25 mouse cellular contexts compared by ENCODE assay signal in the genomic region with DNA sequence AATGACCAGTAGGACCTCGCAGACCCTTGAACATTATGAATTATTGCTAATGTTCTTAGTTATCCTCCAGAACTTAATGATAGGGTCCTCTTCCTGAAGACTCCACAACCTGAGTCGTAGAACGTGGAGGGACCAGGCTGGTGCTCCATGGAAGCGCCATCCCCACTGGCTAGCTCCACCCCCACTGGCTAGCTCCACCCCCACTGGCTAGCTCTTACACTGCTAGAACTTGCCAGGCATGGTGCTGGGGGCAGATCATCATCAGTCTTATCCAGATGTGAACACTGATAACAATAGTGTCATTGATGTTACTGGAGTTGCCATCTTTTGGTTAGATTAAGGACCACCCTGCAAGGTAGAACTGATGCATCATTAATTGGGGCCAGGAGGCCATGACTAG.
"Had no signal": no experiment of that assay in that cellular context is flagged by ENCODE, and none has a peak within 500 bp of the region (broad histone marks: within the 10 kb centered on the region; RNA-seq: fewer than 3 reads in every experiment).

No protein-coding gene starts in this region.

- H3K4me1 ChIP-seq: hindbrain, embryonic 12.5 days; intestine, embryonic 15.5 days; liver, embryonic 13.5 days; liver, embryonic 15.5 days had no signal

- H3K4me3 ChIP-seq: gastrocnemius, adult 2 months; heart, adult 2 months; heart, embryonic 13.5 days; hindbrain, embryonic 10.5 days; hindbrain, embryonic 12.5 days; intestine, embryonic 15.5 days; layer of hippocampus, adult 2 months; left cerebral cortex, adult 2 months; liver, embryonic 13.5 days; liver, embryonic 15.5 days had no signal

- H3K36me3 ChIP-seq: heart, embryonic 13.5 days; hindbrain, embryonic 10.5 days; hindbrain, embryonic 12.5 days; intestine, embryonic 15.5 days; liver, embryonic 13.5 days; liver, embryonic 15.5 days had no signal

- H3K27me3 ChIP-seq: heart, embryonic 13.5 days; hindbrain, embryonic 12.5 days; intestine, embryonic 15.5 days; liver, embryonic 13.5 days; liver, embryonic 15.5 days had no signal

- H3K9ac ChIP-seq: heart, embryonic 13.5 days; hindbrain, embryonic 12.5 days; hindbrain, embryonic 14.5 days; intestine, embryonic 15.5 days; liver, embryonic 13.5 days; liver, embryonic 15.5 days had no signal

- H3K9me3 ChIP-seq: heart, embryonic 13.5 days; hindbrain, embryonic 10.5 days; hindbrain, embryonic 12.5 days; intestine, embryonic 15.5 days; liver, embryonic 13.5 days; liver, embryonic 15.5 days had no signal

- ATAC-seq: hindbrain, embryonic 16.5 days; inflammation-experienced regulatory T-cells, adult 6 months; intestine, embryonic 15.5 days; intestine, postnatal 0 days had no signal

- H3K27ac ChIP-seq: gastrocnemius, adult 2 months; heart, adult 2 months; heart, embryonic 13.5 days; hindbrain, embryonic 10.5 days; hindbrain, embryonic 12.5 days; hindbrain, embryonic 14.5 days; intestine, embryonic 15.5 days; layer of hippocampus, adult 2 months; left cerebral cortex, adult 2 months; liver, embryonic 13.5 days; liver, embryonic 15.5 days had no signal

- DNase-seq: gastrocnemius, adult 2 months; gastrocnemius, postnatal 10 days; gastrocnemius, postnatal 25 days; heart, adult 2 months; heart, postnatal 10 days; heart, postnatal 36 days; kidney, adult 18-20 months; kidney, adult 8-10 months; kidney, postnatal 10 days; kidney, postnatal 25 days; kidney, postnatal 4 days; liver; liver, embryonic 13.5 days had no signal

- H3K4me2 ChIP-seq: heart, embryonic 13.5 days; hindbrain, embryonic 12.5 days; hindbrain, embryonic 14.5 days; intestine, embryonic 15.5 days; liver, embryonic 11.5 days; liver, embryonic 13.5 days; liver, embryonic 15.5 days had no signal
